Mouse (Mus musculus) intestine, embryonic 16.5 days (tissue): Measurements from ENCODE around the gene Lef1. TPM values are rescaled to one million over a fixed set of nuclear protein-coding genes. Genes with fewer than 3 reads are reported as not detected.

Source experiments
- ATAC-seq: fragments of 200-750 bp; cut with Nextera tagmentation; 2 replicates; pipeline ENCODE4 v1.8.0; 2017; ENCODE audit warnings: moderate TSS enrichment, moderate library complexity
- H3K27ac ChIP-seq: fragments of 300-500 bp; sonication (generic); 2 replicates; pipeline ENCODE4 v1.5.1; 2014; ENCODE audit warnings: mild to moderate bottlenecking, low read length
- H3K27me3 ChIP-seq: fragments of 300-500 bp; sonication (generic); replicated peaks from 2 replicates; pipeline ENCODE4 v1.6.1; 2014; ENCODE audit warnings: low read length, control low read depth, mixed read lengths; ENCODE audit not compliant: control insufficient read depth, insufficient read depth
- H3K36me3 ChIP-seq: fragments of 300-500 bp; sonication (generic); 2 replicates; pipeline ENCODE4 v1.6.1; 2014; ENCODE audit warnings: low read length, control low read depth; ENCODE audit not compliant: control insufficient read depth, insufficient read depth
- H3K4me1 ChIP-seq: fragments of 300-500 bp; sonication (generic); 2 replicates; pipeline ENCODE4 v1.6.1; 2014; ENCODE audit warnings: low read length, control low read depth, mixed read lengths; ENCODE audit not compliant: control insufficient read depth, insufficient read depth
- H3K4me2 ChIP-seq: fragments of 300-500 bp; sonication (generic); 2 replicates; pipeline ENCODE4 v1.6.1; 2014; ENCODE audit warnings: low read depth, low read length, control low read depth
- H3K4me3 ChIP-seq: fragments of 300-500 bp; sonication (generic); 2 replicates; pipeline ENCODE4 v1.5.1; 2014; ENCODE audit warnings: mild to moderate bottlenecking, low read length
- H3K9ac ChIP-seq: fragments of 300-500 bp; sonication (generic); 2 replicates; pipeline ENCODE4 v1.6.1; 2014; ENCODE audit warnings: low read depth, low read length
- H3K9me3 ChIP-seq: fragments of 300-500 bp; sonication (generic); 2 replicates; pipeline ENCODE4 v1.6.1; 2016; ENCODE audit warnings: low read length, control low read depth; ENCODE audit not compliant: control insufficient read depth
- WGBS: fragments of 180-500 bp; shearing (Covaris S2); extraction: QIAGEN DNeasy Blood & Tissue Kit; methylation state at CpG from one replicate; pipeline ENCODE4 v1.1.7; 2014; 5-methylcytosine and 5-hydroxymethylcytosine counted together
- polyA plus RNA-seq: library from polyadenylated mRNA; unstranded; fragments of >200 nt; fragmentation: Nextera tagmentation; extraction: Ambion mirVana; gene quantifications from 2 replicates; pipeline ENCODE4 v1.2.1, GENCODE M21; 2015

Gene Lef1
- polyA plus RNA-seq, 1 experiment from 2014 or later = 0.31 TPM

DNA sequence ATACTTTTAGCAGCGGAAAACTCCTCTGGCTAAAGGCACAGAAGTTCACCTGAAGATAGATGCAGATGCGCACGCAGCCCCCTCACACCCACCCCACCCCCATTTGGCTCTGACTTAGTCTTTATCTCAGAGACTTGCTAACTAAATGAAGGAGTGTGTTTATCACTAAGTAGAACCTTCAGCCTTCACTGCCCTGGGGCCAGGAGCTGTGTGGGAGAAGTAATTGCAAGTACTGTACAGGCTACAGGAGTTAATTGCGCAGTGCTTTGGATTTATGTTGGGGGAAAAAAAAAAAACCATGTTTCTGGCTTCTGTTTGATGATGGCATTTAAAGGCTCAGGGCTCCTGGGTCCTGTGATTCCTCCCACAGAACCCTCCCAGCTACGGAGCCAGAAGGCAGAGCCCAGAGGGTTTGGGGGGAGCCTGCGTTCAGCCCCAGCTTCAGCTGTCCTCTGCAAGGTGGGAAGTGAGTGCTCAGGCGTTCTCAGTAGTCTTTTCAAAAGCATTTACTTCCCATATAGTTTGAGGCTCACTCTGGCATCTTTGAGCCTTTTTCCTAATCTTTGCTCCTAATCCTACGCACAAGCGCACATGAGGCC, 103.9 kb downstream of the Lef1 start:
- ATAC-seq = no peak
- H3K27me3 ChIP-seq = no peaks in the 10 kb centered on the region
- no peaks in the 10 kb centered on the region for H3K9me3 ChIP-seq
- H3K9ac ChIP-seq = no peak overlapping the region
- H3K4me3 ChIP-seq = no peak overlapping the region
- H3K4me1 ChIP-seq = no peaks in the 10 kb centered on the region
- 75% methylated on average over 9 of the region's 9 CpGs for WGBS
- H3K27ac ChIP-seq = no peak overlapping the region
- no peak overlapping the region for H3K4me2 ChIP-seq
- H3K36me3 ChIP-seq = no peaks in the 10 kb centered on the region

DNA sequence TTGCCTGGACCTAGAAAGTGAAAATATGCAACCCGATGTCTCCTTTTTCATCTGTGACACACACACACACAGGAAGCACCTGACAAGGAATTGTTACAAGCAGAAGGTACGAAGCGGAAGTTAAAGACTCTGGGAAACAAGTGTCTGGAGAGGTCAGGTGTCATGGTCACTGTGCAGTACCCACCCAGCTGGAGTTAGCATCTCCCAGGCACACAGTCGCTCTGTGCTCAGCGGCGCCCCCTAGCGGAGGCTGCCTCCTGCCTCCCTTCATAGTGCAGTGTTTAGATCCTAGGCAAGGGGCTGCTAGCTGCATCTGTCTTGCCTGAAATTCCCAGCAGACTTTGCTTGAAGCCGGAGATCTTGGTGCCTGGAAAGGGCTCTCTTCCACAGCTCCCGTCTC, 104.6 kb downstream of the Lef1 start:
- no peak overlapping the region for H3K4me3 ChIP-seq
- WGBS = 55% methylated on average over 9 of the region's 9 CpGs
- no peak for ATAC-seq

DNA sequence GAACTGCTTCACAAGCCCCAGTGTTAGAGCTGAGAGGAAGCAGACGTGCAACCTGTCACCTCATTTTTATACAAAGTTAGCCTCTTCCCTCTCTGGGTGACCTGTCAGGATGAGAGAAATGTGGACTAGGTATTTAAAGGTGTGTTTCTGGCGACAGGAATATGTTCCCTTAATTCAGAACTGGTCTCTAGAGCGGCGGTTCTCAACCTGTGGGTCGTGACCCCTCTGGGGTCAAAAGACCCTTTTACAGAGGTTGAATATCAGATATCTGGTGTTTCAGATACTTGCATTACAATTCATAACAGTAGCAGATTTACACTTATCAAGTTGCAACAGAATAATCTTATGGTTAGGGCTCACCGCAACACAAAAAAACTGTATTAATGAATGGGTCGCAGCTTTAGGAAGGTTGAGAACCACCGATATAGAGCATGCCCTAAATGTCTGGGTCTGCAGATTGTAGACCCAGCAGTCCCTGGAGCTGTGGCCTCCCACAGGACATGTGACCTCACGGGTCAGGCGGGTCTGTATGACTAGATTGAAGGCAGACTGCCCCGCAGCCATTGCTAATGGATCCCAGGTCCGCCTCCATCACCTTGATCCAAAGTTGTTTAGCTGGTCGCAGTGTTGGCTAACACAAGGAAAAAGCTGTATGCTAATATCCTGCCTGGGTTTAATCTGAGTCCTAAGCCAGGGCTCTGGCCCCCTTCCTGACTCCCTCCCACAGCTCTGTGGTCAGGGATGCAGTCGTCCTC, 108.5 kb downstream of the Lef1 start:
- H3K4me1 ChIP-seq = no peaks in the 10 kb centered on the region
- H3K9me3 ChIP-seq = no peaks in the 10 kb centered on the region
- WGBS = 86% methylated on average over 14 of the region's 14 CpGs
- no peak overlapping the region for H3K4me2 ChIP-seq
- H3K36me3 ChIP-seq = no peaks in the 10 kb centered on the region
- ATAC-seq = no peak
- no peak overlapping the region for H3K9ac ChIP-seq
- no peak overlapping the region for H3K27ac ChIP-seq
- H3K4me3 ChIP-seq = no peak overlapping the region
- no peaks in the 10 kb centered on the region for H3K27me3 ChIP-seq

More for the DNA sequence above, 104.6 kb downstream of the Lef1 start:
- no peaks in the 10 kb centered on the region for H3K9me3 ChIP-seq
- H3K9ac ChIP-seq = no peak overlapping the region
- no peak overlapping the region for H3K27ac ChIP-seq
- no peaks in the 10 kb centered on the region for H3K27me3 ChIP-seq
- no peak overlapping the region for H3K4me2 ChIP-seq
- no peaks in the 10 kb centered on the region for H3K4me1 ChIP-seq
- H3K36me3 ChIP-seq = no peaks in the 10 kb centered on the region

DNA sequence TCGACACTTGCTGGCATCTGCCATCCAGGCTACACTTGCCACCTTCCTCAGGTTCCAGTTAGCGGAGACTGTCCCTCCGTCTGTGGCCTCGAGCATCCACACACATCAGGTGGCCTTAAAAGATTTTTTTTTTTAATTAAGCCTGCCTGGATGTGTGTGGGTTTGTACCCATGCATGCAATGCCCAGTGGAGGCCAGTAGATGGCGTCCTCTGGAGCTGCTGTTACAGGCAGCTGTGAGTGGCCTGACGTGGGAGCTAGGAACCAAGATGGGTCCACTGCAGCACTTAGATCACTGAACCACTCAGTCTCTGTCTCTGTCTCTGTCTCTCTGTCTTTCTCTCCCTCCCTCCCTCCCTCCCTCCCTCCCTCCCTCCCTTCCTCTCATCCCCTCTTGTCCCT, 117.8 kb downstream of the Lef1 start:
- Histone ChIP-seq H3K27me3 (no peaks in the 10 kb centered on the region), H3K9ac (no peak overlapping the region), H3K36me3 (no peaks in the 10 kb centered on the region), H3K4me3 (no peak overlapping the region), H3K4me1 (no peaks in the 10 kb centered on the region), H3K27ac (no peak overlapping the region), H3K4me2 (no peak overlapping the region), H3K9me3 (no peaks in the 10 kb centered on the region)
- 76% methylated on average over 6 of the region's 6 CpGs for WGBS
- ATAC-seq = peak; percentile 10; the same call in 1 of the 2 replicates

DNA sequence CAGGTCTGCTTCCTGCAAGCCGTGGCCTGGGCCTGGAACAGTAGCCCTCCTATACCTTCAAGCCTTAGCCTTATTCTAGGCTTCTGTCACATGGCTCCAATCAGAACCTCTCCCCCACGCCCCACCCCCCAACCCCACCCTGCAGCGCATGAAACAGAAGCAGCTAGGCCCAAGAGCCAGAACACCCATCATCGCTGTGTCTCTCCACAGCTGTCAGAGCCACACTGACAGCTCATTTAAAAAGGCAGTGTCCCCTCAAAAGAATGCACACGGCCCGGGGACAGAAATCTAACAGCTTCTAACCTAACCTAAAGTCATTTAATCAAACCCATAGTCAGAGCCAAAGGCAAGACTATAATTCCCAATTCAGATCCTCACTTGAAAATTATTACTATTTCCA, 126.8 kb downstream of the Lef1 start:
- Histone ChIP-seq H3K4me2 (no peak overlapping the region), H3K9ac (no peak overlapping the region), H3K9me3 (no peaks in the 10 kb centered on the region), H3K4me3 (no peak overlapping the region), H3K4me1 (no peaks in the 10 kb centered on the region), H3K27ac (no peak overlapping the region), H3K27me3 (no peaks in the 10 kb centered on the region), H3K36me3 (peaks cover 13% of the 10 kb centered on the region; the same call in 1 of the 2 replicates)
- WGBS = 87% methylated on average over 6 of the region's 6 CpGs
- ATAC-seq = no peak

DNA sequence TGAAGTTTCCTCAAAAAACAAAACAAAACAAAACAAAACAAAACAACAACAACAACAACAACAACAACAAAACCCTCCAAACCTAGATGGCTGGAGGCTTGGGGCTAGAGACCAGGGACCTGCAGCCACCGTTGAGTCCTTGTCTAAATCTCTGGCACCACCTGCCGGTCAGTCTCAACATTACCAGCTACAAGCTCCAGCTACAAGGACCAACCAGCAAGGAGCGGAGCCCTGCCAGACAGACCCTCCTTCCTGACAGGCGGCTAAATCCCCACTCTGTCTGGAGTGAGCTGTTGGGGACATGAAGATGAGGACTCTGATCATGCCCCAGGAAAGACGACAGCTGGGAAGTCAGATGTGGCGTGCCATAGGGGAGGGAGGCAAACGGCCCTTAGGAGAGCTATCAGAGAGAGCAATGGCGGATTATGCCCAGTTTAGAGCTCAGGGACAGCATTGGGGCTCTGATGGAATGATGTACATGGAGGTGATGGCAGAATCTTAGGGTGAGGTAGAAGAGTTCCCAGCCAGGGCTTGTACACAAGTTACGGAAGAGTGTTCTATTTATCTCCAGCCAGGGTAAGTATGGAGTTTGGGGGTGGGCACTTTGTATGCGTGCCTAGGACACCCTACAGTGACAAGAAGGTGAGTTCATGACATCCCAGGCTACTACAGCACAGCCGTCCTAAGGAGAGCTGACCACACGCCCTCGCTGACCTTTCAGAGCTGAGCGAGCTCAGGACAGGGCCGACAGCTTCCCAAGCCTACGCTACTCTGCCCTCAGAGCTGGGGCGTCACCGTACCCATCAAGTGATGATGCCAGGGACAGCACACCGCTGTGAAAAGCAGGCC, 127.7 kb downstream of the Lef1 start:
- Histone ChIP-seq H3K4me1 (no peaks in the 10 kb centered on the region), H3K27me3 (no peaks in the 10 kb centered on the region), H3K4me3 (no peak overlapping the region), H3K27ac (no peak overlapping the region), H3K9me3 (no peaks in the 10 kb centered on the region), H3K4me2 (no peak overlapping the region), H3K36me3 (peaks cover 14% of the 10 kb centered on the region; the same call in 1 of the 2 replicates), H3K9ac (no peak overlapping the region)
- peak; percentile 78 for ATAC-seq
- 62% methylated on average over 19 of the region's 19 CpGs for WGBS

DNA sequence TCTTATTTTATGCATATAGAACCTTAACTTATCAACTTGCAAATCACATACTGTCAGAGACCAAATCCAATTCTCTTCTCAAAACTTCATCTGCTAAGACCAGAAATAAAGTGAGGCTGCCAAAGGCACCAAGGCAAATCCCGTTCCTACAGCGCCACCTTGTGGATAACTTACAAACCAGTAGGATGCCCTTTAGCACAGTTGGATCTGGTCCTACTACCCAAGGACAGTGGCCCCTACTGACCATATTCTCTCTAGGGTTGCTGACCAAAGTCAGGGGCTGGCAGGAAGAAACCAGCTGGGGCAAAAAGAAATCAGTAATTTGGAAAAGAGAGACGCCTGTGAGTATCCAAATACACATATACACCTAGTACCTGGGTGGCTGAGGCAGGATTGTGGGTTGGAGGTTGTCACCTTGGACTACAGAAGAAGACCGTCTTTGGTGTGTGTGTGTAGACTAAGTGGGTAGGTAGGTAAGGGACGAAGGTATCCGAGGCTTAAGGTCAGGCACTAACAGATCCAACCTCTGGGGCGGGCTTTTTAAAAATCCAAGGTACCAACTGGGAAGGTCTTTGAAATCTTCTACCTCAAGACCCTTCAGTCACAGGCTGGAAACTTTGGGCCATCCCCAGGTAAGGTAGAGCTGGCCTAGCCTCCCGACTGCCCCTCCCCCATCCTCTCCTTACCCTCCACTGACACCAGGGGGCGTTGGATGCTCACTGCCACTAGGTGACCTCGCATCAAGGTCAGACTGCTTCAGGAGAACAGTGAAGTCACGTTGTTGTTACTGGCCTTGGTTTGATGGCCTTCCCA, 135.7 kb downstream of the Lef1 start:
- Histone ChIP-seq H3K4me2 (no peak overlapping the region), H3K9ac (no peak overlapping the region), H3K27me3 (no peaks in the 10 kb centered on the region), H3K4me3 (no peak overlapping the region), H3K36me3 (0 out of 2 replicates have a peak, but pooled peaks cover 9% of the 10 kb centered on the region), H3K4me1 (peaks cover 9% of the 10 kb centered on the region), H3K9me3 (no peaks in the 10 kb centered on the region), H3K27ac (no peak overlapping the region)
- 54% methylated on average over 11 of the region's 11 CpGs for WGBS
- peak; percentile 36 for ATAC-seq

DNA sequence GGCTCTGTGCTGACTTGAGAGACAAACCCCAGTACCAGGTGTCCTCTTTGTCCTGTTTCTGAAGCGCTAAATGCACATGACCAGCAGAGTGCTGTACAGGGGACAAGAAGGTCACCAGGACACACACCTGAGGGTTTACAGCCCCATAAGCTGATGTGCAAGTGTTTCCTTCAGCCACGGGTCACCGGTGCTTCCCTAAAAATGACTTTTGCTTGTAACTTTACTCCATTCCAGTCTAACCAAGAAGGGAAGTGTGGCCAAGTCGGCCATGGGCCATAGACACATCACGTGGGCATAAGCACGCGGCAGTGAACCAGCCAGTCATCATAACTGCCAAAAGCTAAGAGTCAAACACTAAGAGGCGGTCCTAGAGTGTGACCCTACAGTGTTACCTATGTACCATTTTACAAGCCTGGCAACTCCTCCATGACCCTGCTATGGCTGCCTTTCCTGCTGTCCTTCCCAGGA, 136.3 kb downstream of the Lef1 start:
- Histone ChIP-seq H3K27me3 (no peaks in the 10 kb centered on the region), H3K4me1 (peaks cover 10% of the 10 kb centered on the region), H3K9me3 (no peaks in the 10 kb centered on the region), H3K9ac (no peak overlapping the region), H3K4me2 (no peak overlapping the region), H3K4me3 (no peak overlapping the region), H3K27ac (no peak overlapping the region), H3K36me3 (0 out of 2 replicates have a peak, but pooled peaks cover 9% of the 10 kb centered on the region)
- ATAC-seq = no peak
- 90% methylated on average over 8 of the region's 8 CpGs for WGBS
